In the genomic region with DNA sequence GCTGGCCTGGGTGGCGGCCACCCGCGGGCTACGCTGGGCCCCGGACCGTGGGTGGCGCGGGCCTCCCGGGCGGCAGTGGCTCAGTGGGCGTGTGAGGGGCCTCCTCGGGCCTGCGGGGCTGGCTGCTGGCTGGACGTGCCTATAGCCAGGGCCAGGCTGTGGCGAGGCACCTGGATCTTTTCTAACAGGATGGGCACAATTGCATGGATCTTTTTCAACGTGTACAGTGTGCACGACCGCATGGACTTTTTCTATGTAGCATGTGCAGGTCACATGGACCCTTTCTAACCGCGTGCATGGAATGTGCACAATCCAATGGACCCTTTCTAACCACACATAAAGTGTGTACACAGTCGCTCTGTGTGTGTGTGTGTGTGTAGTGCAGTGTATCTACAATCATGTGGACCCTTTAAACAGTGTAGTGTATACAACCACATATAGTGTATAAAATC, we compare ENCODE assay signal across 8 mouse cellular contexts. TPM values are rescaled to one million over a fixed set of nuclear protein-coding genes. Genes with fewer than 3 reads are reported as not detected.
DNase-seq lines count a peak whose midpoint lies in the region; ATAC-seq and TF ChIP-seq lines count a peak whose summit lies in the region.

No protein-coding gene starts in this region.

- no peaks in the 10 kb centered on the region for H3K9me3 ChIP-seq in kidney, embryonic 16.5 days (ENCODE audit: low read length)
- no peaks in the 10 kb centered on the region for H3K9me3 ChIP-seq in forebrain, embryonic 14.5 days (replicated peaks; ENCODE audit: control insufficient read depth, low read length)
- H3K9me3 ChIP-seq in liver, postnatal 0 days (ENCODE audit: low read length) = no peaks in the 10 kb centered on the region

- no peak for TF ChIP-seq CTCF in Patski (IDR thresholded peaks at IDR 0.05)
- TF ChIP-seq CTCF in liver, postnatal 0 days (IDR thresholded peaks at IDR 0.05; ENCODE audit: low read depth) = no peak

- peak overlapping the region; percentile 92 for H3K4me2 ChIP-seq in kidney, embryonic 16.5 days (replicated peaks; ENCODE audit: low read depth, low read length)
- H3K4me2 ChIP-seq in forebrain, embryonic 14.5 days (ENCODE audit: low read length) = peak overlapping the region; percentile 62
- H3K4me2 ChIP-seq in liver, postnatal 0 days (ENCODE audit: low read depth, low read length) = peak overlapping the region; percentile 92

- H3K4me3 ChIP-seq in kidney, embryonic 16.5 days (ENCODE audit: low read length) = peak overlapping the region; percentile 84
- H3K4me3 ChIP-seq in forebrain, embryonic 14.5 days (ENCODE audit: low read depth, low read length) = peak overlapping the region; percentile 67
- peak overlapping the region; percentile 71 for H3K4me3 ChIP-seq in liver, postnatal 0 days (ENCODE audit: low read depth, low read length)

- no peaks in the 10 kb centered on the region for H3K36me3 ChIP-seq in kidney, embryonic 16.5 days (ENCODE audit: insufficient read depth, low read length)
- no peaks in the 10 kb centered on the region for H3K36me3 ChIP-seq in forebrain, embryonic 14.5 days (ENCODE audit: control insufficient read depth, insufficient read depth, low read length)
- no peaks in the 10 kb centered on the region for H3K36me3 ChIP-seq in liver, postnatal 0 days (replicated peaks; ENCODE audit: insufficient read depth, low read length)

- in situ Hi-C loops in Patski (cut with MboI; ENCODE audit: low pct_unique_long_range_greater_than_20kb) = loop anchor here (5.0 kb wide), 1 partner anchor 172 kb away; no protein-coding TSS in a partner anchor

- WGBS in kidney, embryonic 16.5 days = 3% methylated on average over 21 of the region's 21 CpGs
- WGBS in forebrain, embryonic 14.5 days = 5% methylated on average over 21 of the region's 21 CpGs
- 5% methylated on average over 12 of the region's 21 CpGs for WGBS in liver, postnatal 0 days (ENCODE audit: insufficient replicate concordance)

- peak overlapping the region; percentile 93 for H3K9ac ChIP-seq in kidney, embryonic 16.5 days (replicated peaks; ENCODE audit: low read length)
- peak overlapping the region; percentile 88 for H3K9ac ChIP-seq in forebrain, embryonic 14.5 days (ENCODE audit: low read length)
- peak overlapping the region; percentile 64 for H3K9ac ChIP-seq in liver, postnatal 0 days (replicated peaks)

- POLR2A ChIA-PET in Patski (lab: Charles Lee) = no interaction called here

- DNase-seq in kidney, adult 18-20 months = no peak
- no peak for DNase-seq in Patski (ENCODE audit: low read depth, low spot score)
- peak; percentile 49 for DNase-seq in forebrain, embryonic 14.5 days (ENCODE audit: low spot score)
- DNase-seq in liver, postnatal 0 days = no peak
- DNase-seq in urinary bladder, postnatal 14 days (ENCODE audit: low spot score) = no peak
- DNase-seq in adrenal gland, adult 2 months = no peak
- no peak for DNase-seq in gastrocnemius, postnatal 25 days

- CTCF ChIA-PET in Patski (lab: Charles Lee) = interaction anchor here (1.0 kb wide), 1 partner anchor 203 kb away, joined by 3 read pairs; no protein-coding TSS in a partner anchor

- peaks cover 33% of the 10 kb centered on the region for H3K4me1 ChIP-seq in kidney, embryonic 16.5 days (ENCODE audit: insufficient read depth, low read length)
- peaks cover 14% of the 10 kb centered on the region for H3K4me1 ChIP-seq in forebrain, embryonic 14.5 days (ENCODE audit: control insufficient read depth, insufficient read depth, low read length)
- peaks cover 7% of the 10 kb centered on the region for H3K4me1 ChIP-seq in liver, postnatal 0 days (ENCODE audit: insufficient read depth)

- H3K27me3 ChIP-seq in kidney, embryonic 16.5 days (ENCODE audit: insufficient read depth, low read length) = no peaks in the 10 kb centered on the region
- no peaks in the 10 kb centered on the region for H3K27me3 ChIP-seq in Patski
- no peaks in the 10 kb centered on the region for H3K27me3 ChIP-seq in forebrain, embryonic 14.5 days (replicated peaks; ENCODE audit: control insufficient read depth, insufficient read depth, low read length)
- peaks cover 25% of the 10 kb centered on the region for H3K27me3 ChIP-seq in liver, postnatal 0 days (ENCODE audit: insufficient read depth, low read length)

- ATAC-seq in kidney, embryonic 16.5 days (ENCODE audit: low FRiP score, low TSS enrichment) = no peak; the same call in 1 of the 2 replicates
- peak; percentile 0 for ATAC-seq in Patski
- ATAC-seq in forebrain, embryonic 14.5 days = peak; percentile 79
- ATAC-seq in liver, postnatal 0 days = peak; percentile 38; the same call in 1 of the 2 replicates

- peak overlapping the region; percentile 94 for H3K27ac ChIP-seq in kidney, embryonic 16.5 days (ENCODE audit: low read length)
- peak overlapping the region; percentile 88 for H3K27ac ChIP-seq in forebrain, embryonic 14.5 days (ENCODE audit: low read depth, low read length)
- H3K27ac ChIP-seq in liver, postnatal 0 days (ENCODE audit: low read depth) = 0 out of 2 replicates have a peak overlapping the region, but pooled peaks have one; percentile 39

- no peak for TF ChIP-seq EP300 in liver, postnatal 0 days (IDR thresholded peaks at IDR 0.05; ENCODE audit: low read depth)

RNA-seq across cellular contexts. Expression of a gene that starts 0.5 kb away (rescaled TPM):
- polyA plus RNA-seq in kidney, embryonic 16.5 days (2015; fragmentation: Nextera tagmentation; extraction: Ambion mirVana) = 20.4 and 28.2 TPM in 2 replicates
- 11.7 TPM for polyA plus RNA-seq in Patski (2021)
- 5.3 and 7.1 TPM in 2 replicates for polyA plus RNA-seq in forebrain, embryonic 14.5 days (2014; fragmentation: Nextera tagmentation; extraction: Ambion mirVana)
- 0.70 and 0.83 TPM in 2 replicates for polyA plus RNA-seq in liver, postnatal 0 days (2015; fragmentation: Nextera tagmentation; extraction: Ambion mirVana)
- total RNA-seq in adrenal gland, adult 2 months (2021) = 1 to 10 TPM; 3.7 to 6.4 TPM
- 1.2 and 1.7 TPM in 2 replicates for polyA plus RNA-seq in adrenal gland, adult 2 months (2012; rRNA removed)
- 1 to 10 TPM; 1.6 to 1.7 TPM for total RNA-seq in gastrocnemius, postnatal 25 days (2021)

RNA-seq across cellular contexts. Expression of a gene that starts 45.0 kb away (rescaled TPM):
- polyA plus RNA-seq in kidney, embryonic 16.5 days (2015; fragmentation: Nextera tagmentation; extraction: Ambion mirVana) = 14.7 and 16.3 TPM in 2 replicates
- 21.7 TPM for polyA plus RNA-seq in Patski (2021)
- 13.7 and 15.8 TPM in 2 replicates for polyA plus RNA-seq in forebrain, embryonic 14.5 days (2014; fragmentation: Nextera tagmentation; extraction: Ambion mirVana)
- polyA plus RNA-seq in liver, postnatal 0 days (2015; fragmentation: Nextera tagmentation; extraction: Ambion mirVana) = 7.3 and 8.0 TPM in 2 replicates
- total RNA-seq in adrenal gland, adult 2 months (2021) = 10 to 100 TPM; 43.5 to 46.9 TPM
- polyA plus RNA-seq in adrenal gland, adult 2 months (2012; rRNA removed) = 30.7 and 55.7 TPM in 2 replicates
- total RNA-seq in gastrocnemius, postnatal 25 days (2021) = 1 to 10 TPM; 3.7 to 4.8 TPM

Comparison
In these comparisons a context has a peak if more than half of its experiments do, and no peak if none do; other contexts are left out.
1. H3K27ac ChIP-seq: peak in every context shown above with its lines; median percentile 94 in kidney, embryonic 16.5 days; 88 in forebrain, embryonic 14.5 days; 39 in liver, postnatal 0 days.